Mouse (Mus musculus) megakaryocyte, adult 5-6 weeks (primary cell): Measurements from ENCODE around the gene Ifnz. TPM values are rescaled to one million over a fixed set of nuclear protein-coding genes. Genes with fewer than 3 reads are reported as not detected.
"Not testable (repeated sequence)": the region's sequence is repeated elsewhere in the genome, so short reads cannot be mapped to it uniquely, and the experiment has no call there.

Source experiments
- ATAC-seq: 2 replicates; pipeline ENCODE4 v1.8.0; 2016; ENCODE audit warnings: mild to moderate bottlenecking, inconsistent platforms; ENCODE audit not compliant: poor library complexity, severe bottlenecking
- total RNA-seq, 2 experiments: library from RNA; stranded (forward) in 1 of 2; stranded (reverse) in 1 of 2; fragments of 153-499, 151-499 nt in 1 of 2; fragments of 221-1000, 200-1000 nt in 1 of 2; gene quantifications; 2 replicates each; pipeline versions ENCODE4 v1.2.3 to v1.2.4; 2015 to 2017

Gene Ifnz
- total RNA-seq (2015) (not detected in 2 replicates), total RNA-seq (2017) (not detected in 2 replicates)

- ATAC-seq: not testable (repeated sequence)
Measured at GRCm38 (mm10) chr4:88781831-88782230, at the start of gene Ifnz. Gene Ifnz, plus strand, starts transcription at chr4:88782131.

DNA sequence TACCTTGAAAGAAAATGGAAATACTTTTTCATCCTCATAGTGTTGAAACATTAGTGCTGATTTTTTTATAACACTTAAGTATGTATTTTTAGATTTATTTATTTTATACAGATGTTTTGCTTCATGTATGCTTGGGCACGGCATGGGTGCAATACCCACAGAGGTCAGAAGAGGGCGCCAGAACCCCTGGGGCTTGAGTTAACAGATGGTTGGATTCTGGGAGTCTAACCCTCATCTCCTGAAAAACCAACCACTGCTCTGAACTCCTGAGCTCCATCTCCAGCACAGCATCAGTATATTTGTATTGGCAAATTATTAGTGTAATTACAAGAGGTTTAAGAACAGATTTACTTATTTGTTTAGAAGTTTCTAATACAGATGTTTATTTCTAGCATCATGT lies 43.5 kb upstream of the Ifnz start:
- peak; percentile 85 for ATAC-seq

DNA sequence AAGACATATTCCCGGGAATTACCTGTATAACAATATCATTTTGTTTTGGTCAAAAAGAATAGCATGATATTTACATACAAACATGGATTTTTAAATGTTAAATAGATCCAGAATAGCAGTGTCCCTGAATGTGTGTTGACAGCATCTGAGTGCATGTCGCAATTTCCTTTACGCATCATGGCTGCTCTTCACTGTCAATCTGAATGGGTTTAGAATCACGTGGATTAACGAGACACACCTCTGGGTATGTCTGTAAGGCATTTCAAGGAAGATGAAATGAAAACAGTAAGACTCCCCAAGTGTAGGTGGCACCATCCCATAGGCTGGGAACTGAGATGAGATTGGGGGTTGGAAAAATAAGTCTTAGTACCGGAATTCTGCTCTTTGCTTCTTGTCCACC lies 42.9 kb upstream of the Ifnz start:
- peak; percentile 78 for ATAC-seq

GRCm38 (mm10) chr4:88741426-88741825 lies 40.5 kb upstream of the Ifnz start:
- ATAC-seq: peak; percentile 63

DNA sequence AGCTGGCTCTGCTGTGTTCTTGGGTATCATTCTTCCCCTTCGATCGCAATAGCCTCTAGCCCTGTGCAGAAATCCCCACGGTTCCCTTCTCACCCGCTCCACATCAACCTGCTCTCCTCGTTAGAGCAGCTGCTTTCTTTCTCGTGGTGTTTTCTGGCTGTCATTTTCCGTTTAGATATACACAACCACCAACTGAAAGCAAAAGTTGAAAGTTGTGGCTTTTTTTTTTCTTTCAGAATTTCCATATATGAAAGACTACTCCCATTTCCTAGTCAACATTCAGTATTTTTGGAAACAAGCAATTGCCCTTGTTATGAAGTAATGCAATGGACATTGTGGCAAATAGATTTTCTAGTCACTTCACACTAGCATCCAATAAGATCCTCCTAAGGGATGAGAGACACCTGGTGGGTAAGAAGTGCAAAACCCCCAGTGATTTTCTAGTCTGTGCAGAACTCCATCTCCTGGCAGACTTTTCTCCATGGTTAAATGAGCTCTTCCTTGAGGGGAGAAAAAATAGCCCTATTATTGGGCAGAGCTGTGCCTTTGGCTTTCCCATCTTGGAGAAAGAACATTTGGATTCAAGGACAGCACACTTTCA lies 39.1 kb upstream of the Ifnz start:
- no peak for ATAC-seq

GRCm38 (mm10) chr4:88744207-88744606 lies 37.7 kb upstream of the Ifnz start:
- ATAC-seq: no peak

GRCm38 (mm10) chr4:88749926-88750325 lies 32.0 kb upstream of the Ifnz start:
- no peak for ATAC-seq

- not testable (repeated sequence) for ATAC-seq
Measured at GRCm38 (mm10) chr4:88754818-88755340, 27.1 kb upstream of the Ifnz start, which contains the start of gene Gm13271. Gene Gm13271, plus strand, starts transcription at chr4:88754868.

DNA sequence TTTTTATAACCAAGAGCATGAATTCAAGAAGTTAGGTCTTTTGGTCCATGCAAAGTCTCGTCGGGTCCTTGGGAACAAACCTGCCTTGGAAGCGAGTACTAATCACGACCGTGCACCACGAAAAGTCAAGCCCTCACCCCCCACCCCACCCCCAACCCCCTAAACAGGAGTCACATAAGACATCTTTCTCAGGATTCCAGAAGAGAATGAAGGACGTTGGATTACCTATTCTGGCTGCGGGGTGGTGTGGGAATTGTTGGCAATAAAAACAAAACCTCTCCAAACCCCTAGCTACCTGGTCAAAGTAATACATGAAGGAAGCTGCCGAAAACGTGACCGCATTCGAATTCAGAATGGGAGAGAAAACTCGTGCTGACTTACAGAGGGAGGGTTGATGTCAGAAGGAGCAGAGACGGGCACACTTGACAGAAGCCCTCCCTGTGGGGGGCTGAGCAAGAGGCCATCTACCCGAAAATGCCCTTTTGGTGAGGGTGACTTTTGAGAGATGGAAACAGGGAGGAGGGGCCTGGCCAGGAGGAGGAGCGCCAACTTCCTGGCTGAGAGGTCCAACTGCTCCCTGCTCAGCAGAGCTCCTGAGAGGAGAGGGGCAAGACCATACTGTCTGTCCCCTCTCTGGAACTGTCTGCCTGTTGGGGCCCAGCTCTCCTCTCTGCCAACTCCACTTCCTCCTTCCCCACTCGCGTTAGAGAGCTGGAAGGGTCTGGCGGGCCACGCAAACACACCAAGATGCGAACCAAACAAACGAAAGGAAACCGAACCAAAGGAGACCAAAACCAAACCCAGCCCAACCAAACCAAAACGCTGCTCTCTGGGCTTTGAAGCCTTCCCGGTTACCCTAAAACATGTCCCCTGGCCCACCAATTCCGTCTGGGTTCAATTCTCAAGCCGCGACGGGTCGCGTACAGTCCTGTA lies 25.1 kb upstream of the Ifnz start:
- ATAC-seq: not testable (repeated sequence)

DNA sequence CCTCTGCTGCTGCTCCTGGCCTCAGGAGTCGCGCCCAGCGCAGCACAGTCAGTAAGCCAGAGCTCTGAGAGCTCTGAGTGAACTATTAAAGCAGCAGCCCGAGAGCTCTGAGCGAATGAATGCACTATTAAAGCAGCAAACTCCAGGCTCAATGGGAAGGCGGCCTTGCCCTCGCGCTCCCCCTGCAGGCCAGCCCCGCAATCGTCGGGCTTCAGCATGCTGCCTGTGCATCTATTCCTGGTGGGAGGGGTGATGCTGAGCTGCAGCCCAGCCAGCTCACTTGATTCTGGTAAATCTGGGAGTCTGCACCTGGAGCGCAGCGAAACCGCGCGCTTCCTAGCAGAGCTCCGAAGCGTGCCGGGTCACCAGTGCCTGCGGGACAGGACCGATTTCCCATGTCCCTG lies 24.3 kb upstream of the Ifnz start:
- peak; percentile 100 for ATAC-seq

DNA sequence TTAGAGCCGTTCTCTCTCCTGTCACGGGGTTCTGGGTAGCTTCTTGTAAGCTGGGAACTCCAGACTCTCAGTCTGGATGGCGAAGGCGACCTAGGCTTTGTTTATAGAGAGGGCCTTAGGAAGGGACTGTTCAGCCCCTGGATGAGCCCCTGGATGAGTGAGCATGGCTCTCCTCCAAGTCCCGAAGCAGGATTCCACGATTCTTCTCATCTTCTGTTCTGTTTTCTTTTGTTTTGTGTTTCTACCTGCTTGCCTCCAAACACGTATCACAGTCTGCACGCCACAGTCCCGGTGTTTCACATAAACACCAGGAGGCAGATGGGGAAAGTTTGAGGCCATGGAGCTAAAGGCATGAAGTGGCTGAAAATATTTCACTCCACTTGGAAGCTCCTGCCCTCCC lies 23.2 kb upstream of the Ifnz start:
- not testable (repeated sequence) for ATAC-seq

- not testable (repeated sequence) for ATAC-seq
Measured at GRCm38 (mm10) chr4:88759610-88760268, 22.2 kb upstream of the Ifnz start, which contains the start of gene Gm13283. Gene Gm13283, plus strand, starts transcription at chr4:88760119.

DNA sequence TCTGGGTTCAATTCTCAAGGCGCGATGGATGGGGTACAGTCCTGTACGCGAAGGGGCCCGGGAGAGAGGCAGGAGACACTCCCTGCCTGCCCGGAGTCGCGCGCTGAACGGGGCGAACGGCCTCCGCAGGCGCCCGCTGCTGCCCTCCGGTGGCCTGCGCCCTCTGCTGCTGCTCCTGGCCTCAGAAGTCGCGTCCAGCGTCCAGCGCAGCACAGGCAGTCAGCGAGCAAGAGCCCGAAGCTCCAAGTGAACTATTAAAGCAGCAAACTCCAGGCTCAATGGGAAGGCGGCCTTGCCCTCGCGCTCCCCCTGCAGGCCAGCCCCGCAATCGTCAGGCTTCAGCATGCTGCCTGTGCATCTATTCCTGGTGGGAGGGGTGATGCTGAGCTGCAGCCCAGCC lies 21.5 kb upstream of the Ifnz start:
- not testable (repeated sequence) for ATAC-seq

DNA sequence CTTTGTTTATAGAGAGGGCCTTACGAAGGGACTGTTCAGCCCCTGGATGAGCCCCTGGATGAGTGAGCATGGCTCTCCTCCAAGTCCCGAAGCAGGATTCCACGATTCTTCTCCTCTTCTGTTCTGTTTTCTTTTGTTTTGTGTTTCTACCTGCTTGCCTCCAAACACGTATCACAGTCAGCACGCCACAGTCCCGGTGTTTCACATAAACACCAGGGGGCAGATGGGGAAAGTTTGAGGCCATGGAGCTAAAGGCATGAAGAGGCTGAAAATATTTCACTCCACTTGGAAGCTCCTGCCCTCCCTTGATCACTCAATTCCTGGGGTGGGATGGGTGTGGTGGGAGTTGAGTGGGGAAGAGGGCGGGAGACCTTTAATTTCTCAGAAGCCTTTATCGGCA lies 20.2 kb upstream of the Ifnz start:
- ATAC-seq: not testable (repeated sequence)

GRCm38 (mm10) chr4:88762341-88762740 lies 19.6 kb upstream of the Ifnz start:
- ATAC-seq: not testable (repeated sequence)

DNA sequence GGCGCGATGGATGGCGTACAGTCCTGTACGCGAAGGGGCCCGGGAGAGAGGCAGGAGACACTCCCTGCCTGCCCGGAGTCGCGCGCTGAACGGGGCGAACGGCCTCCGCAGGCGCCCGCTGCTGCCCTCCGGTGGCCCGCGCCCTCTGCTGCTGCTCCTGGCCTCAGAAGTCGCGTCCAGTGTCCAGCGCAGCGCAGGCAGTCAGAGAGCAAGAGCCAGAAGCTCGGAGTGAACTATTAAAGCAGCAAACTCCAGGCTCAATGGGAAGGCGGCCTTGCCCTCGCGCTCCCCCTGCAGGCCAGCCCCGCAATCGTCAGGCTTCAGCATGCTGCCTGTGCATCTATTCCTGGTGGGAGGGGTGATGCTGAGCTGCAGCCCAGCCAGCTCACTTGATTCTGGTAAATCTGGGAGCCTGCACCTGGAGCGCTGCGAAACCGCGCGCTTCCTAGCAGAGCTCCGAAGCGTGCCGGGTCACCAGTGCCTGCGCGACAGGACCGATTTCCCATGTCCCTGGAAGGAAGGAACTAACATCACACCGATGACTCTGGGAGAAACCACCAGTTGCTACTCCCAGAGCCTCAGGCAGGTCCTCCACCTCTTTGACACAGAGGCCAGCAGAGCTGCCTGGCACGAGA lies 18.4 kb upstream of the Ifnz start:
- ATAC-seq: peak; percentile 94

- ATAC-seq: not testable (repeated sequence)
Measured at GRCm38 (mm10) chr4:88773534-88773933, 8.4 kb upstream of the Ifnz start, which contains the start of gene Gm13290. Gene Gm13290, plus strand, starts transcription at chr4:88773834.

DNA sequence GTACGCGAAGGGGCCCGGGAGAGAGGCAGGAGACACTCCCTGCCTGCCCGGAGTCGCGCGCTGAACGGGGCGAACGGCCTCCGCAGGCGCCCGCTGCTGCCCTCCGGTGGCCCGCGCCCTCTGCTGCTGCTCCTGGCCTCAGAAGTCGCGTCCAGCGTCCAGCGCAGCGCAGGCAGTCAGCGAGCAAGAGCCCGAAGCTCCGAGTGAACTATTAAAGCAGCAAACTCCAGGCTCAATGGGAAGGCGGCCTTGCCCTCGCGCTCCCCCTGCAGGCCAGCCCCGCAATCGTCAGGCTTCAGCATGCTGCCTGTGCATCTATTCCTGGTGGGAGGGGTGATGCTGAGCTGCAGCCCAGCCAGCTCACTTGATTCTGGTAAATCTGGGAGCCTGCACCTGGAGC lies 5.3 kb upstream of the Ifnz start, which contains the start of gene Gm13289:
Gene Gm13289, plus strand, starts transcription at position 301 of the 400 bp plus-strand sequence.
- ATAC-seq: not testable (repeated sequence)

- ATAC-seq: not testable (repeated sequence)
Measured at GRCm38 (mm10) chr4:88779550-88779949, 2.4 kb upstream of the Ifnz start, which contains the start of gene Gm13272. Gene Gm13272, plus strand, starts transcription at chr4:88779850.

GRCm38 (mm10) chr4:88780320-88780719 lies 1.6 kb upstream of the Ifnz start:
- ATAC-seq: not testable (repeated sequence)
